Mouse (Mus musculus) ES-E14 (cell line): ENCODE data around the gene Zfand3.

ENCODE experiments used
- CHD2 ChIP-seq: IDR thresholded peaks from 2 replicates; pipeline ENCODE4 v1.6.1; 2014; ENCODE audit warnings: mild to moderate bottlenecking, low read depth, low read length, inconsistent platforms
- HCFC1 ChIP-seq: IDR thresholded peaks from 2 replicates; pipeline ENCODE4 v1.6.1; 2012; ENCODE audit warnings: low read length, inconsistent platforms, borderline replicate concordance; ENCODE audit not compliant: insufficient read depth
- MAFK ChIP-seq: IDR thresholded peaks from 2 replicates; pipeline ENCODE4 v1.6.1; 2014; ENCODE audit warnings: mild to moderate bottlenecking, low read depth, low read length, inconsistent platforms; ENCODE audit not compliant: insufficient read depth

DNA sequence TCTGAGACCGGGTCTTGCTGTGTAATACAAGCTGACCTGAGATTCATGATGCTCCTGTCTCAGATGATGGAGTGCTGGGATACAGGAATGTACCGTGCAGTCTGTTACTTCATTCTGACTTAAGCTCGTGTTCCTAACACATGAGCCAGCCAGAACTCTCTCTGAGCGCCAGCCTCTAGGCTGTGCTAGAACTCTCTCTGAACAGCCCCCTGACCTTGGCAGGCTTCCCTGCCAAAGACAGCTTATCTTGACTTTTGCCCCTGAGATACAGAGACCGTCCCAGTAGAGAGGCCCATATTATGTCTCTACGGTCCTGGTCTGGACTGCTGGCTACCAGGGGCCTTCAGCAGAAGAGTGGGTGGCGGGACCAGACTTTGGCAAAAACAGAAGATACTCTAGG, 239.0 kb downstream of the Zfand3 start:
- TF ChIP-seq MAFK, result no peak
- no peak for TF ChIP-seq HCFC1
- TF ChIP-seq CHD2, result no peak
